Mouse (Mus musculus) neural tube, embryonic 12.5 days (tissue): ENCODE results near the gene Vmn2r104. TPM values are rescaled to one million over a fixed set of nuclear protein-coding genes. Genes with fewer than 3 reads are reported as not detected.

ENCODE experiments used
- ATAC-seq: fragments of 200-750 bp; cut with Nextera tagmentation; 2 replicates; pipeline ENCODE4 v1.8.0; 2017; ENCODE audit warnings: low read depth, mild to moderate bottlenecking, moderate TSS enrichment, moderate library complexity; ENCODE audit not compliant: low FRiP score
- H3K27ac ChIP-seq: fragments of 300-500 bp; sonication (generic); 2 replicates; pipeline ENCODE4 v1.5.1; 2016
- H3K27me3 ChIP-seq: fragments of 300-500 bp; sonication (generic); replicated peaks from 2 replicates; pipeline ENCODE4 v1.6.1; 2016; ENCODE audit warnings: mild to moderate bottlenecking
- H3K36me3 ChIP-seq: fragments of 300-500 bp; sonication (generic); 2 replicates; pipeline ENCODE4 v1.6.1; 2016; ENCODE audit warnings: mild to moderate bottlenecking
- H3K4me1 ChIP-seq: fragments of 300-500 bp; sonication (generic); 2 replicates; pipeline ENCODE4 v1.6.1; 2016
- H3K4me2 ChIP-seq: fragments of 300-500 bp; sonication (generic); replicated peaks from 2 replicates; pipeline ENCODE4 v1.6.1; 2016; ENCODE audit warnings: mild to moderate bottlenecking
- H3K4me3 ChIP-seq: fragments of 300-500 bp; sonication (generic); 2 replicates; pipeline ENCODE4 v1.5.1; 2016
- H3K9ac ChIP-seq: fragments of 300-500 bp; sonication (generic); 2 replicates; pipeline ENCODE4 v1.6.1; 2016; ENCODE audit warnings: mild to moderate bottlenecking
- H3K9me3 ChIP-seq: fragments of 300-500 bp; sonication (generic); 2 replicates; pipeline ENCODE4 v1.6.1; 2016; ENCODE audit warnings: mild to moderate bottlenecking
- WGBS: fragments of 180-500 bp; shearing (Covaris S2); methylation state at CpG from one replicate; pipeline ENCODE4 v1.1.7; 2016; 5-methylcytosine and 5-hydroxymethylcytosine counted together
- polyA plus RNA-seq: library from polyadenylated mRNA; unstranded; fragments of >200 nt; fragmentation: Nextera tagmentation; extraction: Ambion mirVana; gene quantifications from 2 replicates; pipeline ENCODE4 v1.2.1, GENCODE M21; 2016

Vmn2r104 gene
- not detected in 2 replicates for polyA plus RNA-seq

- WGBS: 85% methylated on average over 1 of the region's 1 CpGs
- Histone ChIP-seq H3K4me1 (no peaks in the 10 kb centered on the region), H3K36me3 (no peaks in the 10 kb centered on the region), H3K9ac (no peak within 1 kb of the TSS), H3K4me2 (no peak within 1 kb of the TSS), H3K9me3 (peaks cover 41% of the 10 kb centered on the region), H3K4me3 (no peak within 1 kb of the TSS), H3K27me3 (no peaks in the 10 kb centered on the region), H3K27ac (no peak within 1 kb of the TSS)
- no peak for ATAC-seq
Observed at GRCm38 (mm10) chr17:20048236-20048635, at the start of gene Vmn2r104. Vmn2r104 (minus strand) TSS chr17:20048336.

GRCm38 (mm10) chr17:20074090-20074489, 26.0 kb upstream of the Vmn2r104 start:
- no peaks in the 10 kb centered on the region for H3K36me3 ChIP-seq
- no peaks in the 10 kb centered on the region for H3K27me3 ChIP-seq
- H3K9me3 ChIP-seq: peaks cover 11% of the 10 kb centered on the region; the same call in 1 of the 2 replicates
- no peaks in the 10 kb centered on the region for H3K4me1 ChIP-seq
- H3K4me2 ChIP-seq: no peak overlapping the region
- no peak overlapping the region for H3K4me3 ChIP-seq
- H3K9ac ChIP-seq: no peak overlapping the region
- H3K27ac ChIP-seq: no peak overlapping the region
- no peak for ATAC-seq
- WGBS: 80% methylated on average over 6 of the region's 6 CpGs

- Histone ChIP-seq H3K36me3 (no peaks in the 10 kb centered on the region), H3K9ac (no peak overlapping the region), H3K27ac (no peak overlapping the region), H3K4me3 (no peak overlapping the region), H3K9me3 (peaks cover 11% of the 10 kb centered on the region; the same call in 1 of the 2 replicates), H3K4me1 (no peaks in the 10 kb centered on the region), H3K4me2 (no peak overlapping the region), H3K27me3 (no peaks in the 10 kb centered on the region)
- WGBS: 92% methylated on average over 4 of the region's 4 CpGs
- no peak for ATAC-seq
Observed at GRCm38 (mm10) chr17:20071656-20072396, 23.7 kb upstream of the Vmn2r104 start.

Other genes starting within 250 kb of the Vmn2r104 start
- not detected in 2 replicates for gene Fpr-rs7, start 65.9 kb upstream of the Vmn2r104 start, polyA plus RNA-seq
- not detected in 2 replicates for gene Fpr-rs6, start 134.8 kb upstream of the Vmn2r104 start, polyA plus RNA-seq
- not detected in 2 replicates for gene Vmn2r105, start 186.7 kb upstream of the Vmn2r104 start, polyA plus RNA-seq
- gene Vmn2r106, start 237.2 kb upstream of the Vmn2r104 start, polyA plus RNA-seq: not detected in 2 replicates